Mouse (Mus musculus) forebrain, embryonic 12.5 days (tissue): ENCODE measurements around the gene Baz2b. TPM values are rescaled to one million over a fixed set of nuclear protein-coding genes. Genes with fewer than 3 reads are reported as not detected.

ENCODE experiments used
- ATAC-seq: fragments of 200-750 bp; cut with Nextera tagmentation; 2 replicates; pipeline ENCODE4 v1.8.0; 2017; ENCODE audit warnings: moderate TSS enrichment; ENCODE audit not compliant: low FRiP score
- H3K27ac ChIP-seq: fragments of 300-500 bp; sonication (generic); 2 replicates; pipeline ENCODE4 v1.5.1; 2016; ENCODE audit warnings: mild to moderate bottlenecking
- H3K27me3 ChIP-seq: fragments of 300-500 bp; sonication (generic); 2 replicates; pipeline ENCODE4 v1.6.1; 2016; ENCODE audit warnings: mild to moderate bottlenecking
- H3K36me3 ChIP-seq: fragments of 300-500 bp; sonication (generic); replicated peaks from 2 replicates; pipeline ENCODE4 v1.6.1; 2016; ENCODE audit warnings: mild to moderate bottlenecking
- H3K4me1 ChIP-seq: fragments of 300-500 bp; sonication (generic); 2 replicates; pipeline ENCODE4 v1.6.1; 2016
- H3K4me2 ChIP-seq: fragments of 300-500 bp; sonication (generic); 2 replicates; pipeline ENCODE4 v1.6.1; 2016; ENCODE audit warnings: mild to moderate bottlenecking, moderate library complexity
- H3K4me3 ChIP-seq: fragments of 300-500 bp; sonication (generic); replicated peaks from 2 replicates; pipeline ENCODE4 v1.5.1; 2016; ENCODE audit warnings: mild to moderate bottlenecking
- H3K9ac ChIP-seq: fragments of 300-500 bp; sonication (generic); 2 replicates; pipeline ENCODE4 v1.6.1; 2016; ENCODE audit warnings: mild to moderate bottlenecking
- H3K9me3 ChIP-seq: fragments of 300-500 bp; sonication (generic); 2 replicates; pipeline ENCODE4 v1.6.1; 2016
- WGBS: fragments of 180-500 bp; shearing (Covaris S2); methylation state at CpG from one replicate; pipeline ENCODE4 v1.1.7; 2016; 5-methylcytosine and 5-hydroxymethylcytosine counted together
- polyA plus RNA-seq: library from polyadenylated mRNA; unstranded; fragments of >200 nt; fragmentation: Nextera tagmentation; extraction: Ambion mirVana; gene quantifications from 2 replicates; pipeline ENCODE4 v1.2.1, GENCODE M21; 2016

Gene Baz2b
- polyA plus RNA-seq, 1 experiment from 2014 or later, result 85.6 TPM

GRCm38 (mm10) chr2:60054808-60055535 lies 154.7 kb downstream of the Baz2b start:
- no peak overlapping the region for H3K4me3 ChIP-seq
- H3K36me3 ChIP-seq, result no peaks in the 10 kb centered on the region
- H3K4me2 ChIP-seq, result no peak overlapping the region
- no peaks in the 10 kb centered on the region for H3K27me3 ChIP-seq
- H3K4me1 ChIP-seq, result peaks cover 29% of the 10 kb centered on the region
- no peaks in the 10 kb centered on the region for H3K9me3 ChIP-seq
- 79% methylated on average over 10 of the region's 10 CpGs for WGBS
- no peak overlapping the region for H3K9ac ChIP-seq
- no peak overlapping the region for H3K27ac ChIP-seq
- no peak for ATAC-seq

GRCm38 (mm10) chr2:60053222-60054010 lies 156.2 kb downstream of the Baz2b start:
- Histone ChIP-seq H3K4me2 (no peak overlapping the region), H3K9me3 (no peaks in the 10 kb centered on the region), H3K27ac (peak overlapping the region; percentile 59), H3K36me3 (no peaks in the 10 kb centered on the region), H3K9ac (no peak overlapping the region), H3K4me1 (peaks cover 29% of the 10 kb centered on the region), H3K27me3 (no peaks in the 10 kb centered on the region), H3K4me3 (no peak overlapping the region)
- WGBS, result 72% methylated on average over 11 of the region's 11 CpGs
- ATAC-seq, result peak; percentile 55; the same call in 1 of the 2 replicates

GRCm38 (mm10) chr2:60050667-60051460 lies 158.8 kb downstream of the Baz2b start:
- no peaks in the 10 kb centered on the region for H3K9me3 ChIP-seq
- peaks cover 25% of the 10 kb centered on the region for H3K4me1 ChIP-seq
- no peaks in the 10 kb centered on the region for H3K27me3 ChIP-seq
- H3K9ac ChIP-seq, result no peak overlapping the region
- H3K36me3 ChIP-seq, result no peaks in the 10 kb centered on the region
- no peak for ATAC-seq
- no peak overlapping the region for H3K27ac ChIP-seq
- H3K4me2 ChIP-seq, result no peak overlapping the region
- WGBS, result 88% methylated on average over 9 of the region's 9 CpGs
- no peak overlapping the region for H3K4me3 ChIP-seq

DNA sequence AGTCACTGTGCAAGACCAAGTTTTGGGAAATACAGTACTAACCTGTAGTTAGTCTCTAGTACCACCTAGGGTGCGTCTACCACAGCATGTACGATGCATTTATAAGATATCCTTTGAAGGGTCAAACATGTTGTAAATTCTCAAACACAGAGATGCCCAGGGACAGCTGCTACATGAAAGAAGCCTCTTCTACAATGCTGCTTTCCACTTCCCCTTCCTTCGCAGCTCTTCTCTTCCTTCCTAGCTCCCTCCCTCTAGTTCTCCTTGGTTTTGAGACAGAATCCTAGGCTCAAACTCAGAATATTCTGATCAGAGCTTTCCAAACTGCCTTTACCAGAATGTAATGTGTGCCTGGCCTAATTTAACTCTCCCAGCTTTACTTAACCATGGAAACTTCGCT lies 159.8 kb downstream of the Baz2b start:
- WGBS, result 87% methylated on average over 4 of the region's 4 CpGs
- Histone ChIP-seq H3K27ac (no peak overlapping the region), H3K36me3 (no peaks in the 10 kb centered on the region), H3K4me3 (no peak overlapping the region), H3K9ac (no peak overlapping the region), H3K9me3 (no peaks in the 10 kb centered on the region), H3K4me2 (no peak overlapping the region), H3K27me3 (no peaks in the 10 kb centered on the region), H3K4me1 (peaks cover 18% of the 10 kb centered on the region)
- ATAC-seq, result no peak

GRCm38 (mm10) chr2:60049351-60049750 lies 160.3 kb downstream of the Baz2b start:
- H3K4me3 ChIP-seq, result no peak overlapping the region
- no peak overlapping the region for H3K27ac ChIP-seq
- H3K27me3 ChIP-seq, result no peaks in the 10 kb centered on the region
- H3K9me3 ChIP-seq, result no peaks in the 10 kb centered on the region
- no peak overlapping the region for H3K4me2 ChIP-seq
- WGBS, result 97% methylated on average over 9 of the region's 9 CpGs
- no peaks in the 10 kb centered on the region for H3K36me3 ChIP-seq
- no peak for ATAC-seq
- no peak overlapping the region for H3K9ac ChIP-seq
- peaks cover 14% of the 10 kb centered on the region for H3K4me1 ChIP-seq

- H3K27ac ChIP-seq, result no peak overlapping the region
- H3K9ac ChIP-seq, result no peak overlapping the region
- no peak for ATAC-seq
- 83% methylated on average over 1 of the region's 1 CpGs for WGBS
- peaks cover 8% of the 10 kb centered on the region; the same call in 1 of the 2 replicates for H3K4me1 ChIP-seq
- H3K4me3 ChIP-seq, result no peak overlapping the region
- H3K27me3 ChIP-seq, result no peaks in the 10 kb centered on the region
- H3K4me2 ChIP-seq, result no peak overlapping the region
- no peaks in the 10 kb centered on the region for H3K36me3 ChIP-seq
- no peaks in the 10 kb centered on the region for H3K9me3 ChIP-seq
These were observed 163.6 kb downstream of the Baz2b start for GRCm38 (mm10) chr2:60045995-60046394.

GRCm38 (mm10) chr2:60044988-60045387 lies 164.7 kb downstream of the Baz2b start:
- ATAC-seq, result no peak
- no peaks in the 10 kb centered on the region for H3K9me3 ChIP-seq
- no peak overlapping the region for H3K9ac ChIP-seq
- no peaks in the 10 kb centered on the region for H3K27me3 ChIP-seq
- H3K4me2 ChIP-seq, result no peak overlapping the region
- H3K36me3 ChIP-seq, result no peaks in the 10 kb centered on the region
- H3K4me1 ChIP-seq, result peaks cover 8% of the 10 kb centered on the region; the same call in 1 of the 2 replicates
- H3K27ac ChIP-seq, result no peak overlapping the region
- no peak overlapping the region for H3K4me3 ChIP-seq

- Histone ChIP-seq H3K9ac (no peak overlapping the region), H3K9me3 (no peaks in the 10 kb centered on the region), H3K27ac (no peak overlapping the region), H3K27me3 (no peaks in the 10 kb centered on the region), H3K36me3 (no peaks in the 10 kb centered on the region), H3K4me1 (peaks cover 8% of the 10 kb centered on the region; the same call in 1 of the 2 replicates), H3K4me2 (no peak overlapping the region), H3K4me3 (no peak overlapping the region)
- no peak for ATAC-seq
- 81% methylated on average over 2 of the region's 2 CpGs for WGBS
These were observed 165.1 kb downstream of the Baz2b start for GRCm38 (mm10) chr2:60044540-60044939.

DNA sequence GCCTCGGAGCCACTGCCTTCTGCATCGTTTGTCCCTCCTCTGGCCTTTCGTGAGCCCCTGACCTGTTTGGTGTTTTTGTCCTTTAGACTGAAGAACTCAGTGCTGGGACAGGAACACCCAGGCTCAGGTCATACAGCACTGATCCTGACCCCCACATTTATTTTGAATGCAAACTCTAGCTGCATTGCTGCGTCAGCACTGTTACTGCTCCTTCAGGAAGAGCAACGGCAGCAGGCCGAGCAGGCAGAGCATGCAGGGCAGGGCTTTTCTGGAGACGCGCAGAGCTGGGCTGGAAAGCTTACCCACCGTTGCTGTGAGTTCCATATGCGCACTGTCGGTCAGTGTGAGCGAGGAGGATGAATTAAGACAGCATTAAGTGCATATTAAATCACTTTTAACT lies 166.9 kb downstream of the Baz2b start:
- H3K9me3 ChIP-seq, result no peaks in the 10 kb centered on the region
- 0 out of 2 replicates have a peak overlapping the region, but pooled peaks have one; percentile 8 for H3K27ac ChIP-seq
- 72% methylated on average over 12 of the region's 12 CpGs for WGBS
- H3K4me3 ChIP-seq, result no peak overlapping the region
- ATAC-seq, result peak; percentile 45; the same call in 1 of the 2 replicates
- H3K27me3 ChIP-seq, result no peaks in the 10 kb centered on the region
- peaks cover 5% of the 10 kb centered on the region; the same call in 1 of the 2 replicates for H3K4me1 ChIP-seq
- no peak overlapping the region for H3K4me2 ChIP-seq
- no peak overlapping the region for H3K9ac ChIP-seq
- no peaks in the 10 kb centered on the region for H3K36me3 ChIP-seq

DNA sequence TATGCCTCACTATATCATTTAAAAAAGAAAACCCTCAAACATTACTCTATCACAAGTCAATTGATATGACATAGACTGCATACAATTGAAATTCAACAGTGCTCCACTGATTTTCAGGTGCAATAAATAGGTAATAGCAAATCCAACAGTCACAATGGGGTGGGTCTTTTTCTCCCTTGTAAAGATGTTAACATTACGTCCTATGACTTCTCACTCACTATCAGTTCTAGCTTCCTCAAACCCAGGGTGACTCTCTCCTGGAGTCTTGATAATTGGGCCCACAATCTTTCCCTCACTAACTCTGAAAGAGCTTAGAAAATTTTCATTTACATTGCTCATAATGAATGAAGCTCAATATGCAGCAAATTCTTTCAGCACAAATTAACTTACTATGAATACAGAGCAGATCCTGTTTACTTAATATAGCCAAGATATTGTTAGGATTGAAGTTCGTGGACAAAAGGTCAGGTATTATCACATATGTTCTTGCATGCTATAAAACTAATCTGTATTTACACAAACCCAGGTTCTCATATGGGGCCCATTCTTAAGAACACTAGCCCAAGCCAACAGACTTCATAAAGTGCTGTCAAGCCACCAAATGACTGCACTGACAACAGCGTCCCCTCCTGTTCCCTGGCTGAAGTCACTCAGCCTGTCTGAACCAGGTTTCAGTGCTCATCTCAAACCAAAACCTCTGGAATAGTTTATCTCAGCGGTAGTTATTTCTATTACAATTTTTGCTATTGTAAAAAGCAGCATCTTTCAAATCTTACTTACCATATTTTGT lies 168.0 kb downstream of the Baz2b start:
- Histone ChIP-seq H3K4me2 (no peak overlapping the region), H3K27ac (no peak overlapping the region), H3K27me3 (no peaks in the 10 kb centered on the region), H3K4me3 (no peak overlapping the region), H3K36me3 (no peaks in the 10 kb centered on the region), H3K9ac (no peak overlapping the region), H3K4me1 (peaks cover 12% of the 10 kb centered on the region), H3K9me3 (no peaks in the 10 kb centered on the region)
- no peak for ATAC-seq
- WGBS, result 90% methylated on average over 4 of the region's 4 CpGs

GRCm38 (mm10) chr2:60040162-60040561 lies 169.5 kb downstream of the Baz2b start:
- H3K27me3 ChIP-seq, result no peaks in the 10 kb centered on the region
- H3K27ac ChIP-seq, result no peak overlapping the region
- no peaks in the 10 kb centered on the region for H3K9me3 ChIP-seq
- no peaks in the 10 kb centered on the region for H3K36me3 ChIP-seq
- no peak overlapping the region for H3K4me2 ChIP-seq
- 92% methylated on average over 3 of the region's 3 CpGs for WGBS
- H3K4me1 ChIP-seq, result peaks cover 12% of the 10 kb centered on the region
- H3K9ac ChIP-seq, result no peak overlapping the region
- no peak for ATAC-seq
- no peak overlapping the region for H3K4me3 ChIP-seq
